Mouse (Mus musculus): ENCODE measurements around the gene Cox10. TPM values are rescaled to one million over a fixed set of nuclear protein-coding genes. Genes with fewer than 3 reads are reported as not detected.
A peak's percentile ranks its signal among the peaks of the same experiment; 100 is the strongest.

The Cox10 gene
- total RNA-seq, 2 experiments from 2014 or later: 1.7 to 2.7 TPM

GRCm38 (mm10) chr11:63968388-63969035 lies 110.8 kb downstream of the Cox10 start:
- no peak for ATAC-seq (replicated peaks; ENCODE audit: low FRiP score, poor library complexity, severe bottlenecking)

GRCm38 (mm10) chr11:63967641-63968387 lies 111.5 kb downstream of the Cox10 start:
- no peak for ATAC-seq (replicated peaks; ENCODE audit: low FRiP score, poor library complexity, severe bottlenecking)

GRCm38 (mm10) chr11:63965437-63965836 lies 113.8 kb downstream of the Cox10 start:
- ATAC-seq (replicated peaks; ENCODE audit: low FRiP score, poor library complexity, severe bottlenecking): no peak

- ATAC-seq (replicated peaks; ENCODE audit: low FRiP score, poor library complexity, severe bottlenecking): no peak
These were observed 122.1 kb downstream of the Cox10 start for GRCm38 (mm10) chr11:63957207-63957606.

- no peak for ATAC-seq (replicated peaks; ENCODE audit: low FRiP score, poor library complexity, severe bottlenecking)
These were observed 122.5 kb downstream of the Cox10 start for GRCm38 (mm10) chr11:63956748-63957147.

GRCm38 (mm10) chr11:63953887-63954286 lies 125.4 kb downstream of the Cox10 start:
- no peak for ATAC-seq (replicated peaks; ENCODE audit: low FRiP score, poor library complexity, severe bottlenecking)

GRCm38 (mm10) chr11:63952743-63953191 lies 126.5 kb downstream of the Cox10 start:
- no peak for ATAC-seq (replicated peaks; ENCODE audit: low FRiP score, poor library complexity, severe bottlenecking)

GRCm38 (mm10) chr11:63951831-63952631 lies 127.2 kb downstream of the Cox10 start:
- peak; percentile 67; the same call in 1 of the 2 replicates for ATAC-seq (replicated peaks; ENCODE audit: low FRiP score, poor library complexity, severe bottlenecking)

- ATAC-seq (replicated peaks; ENCODE audit: low FRiP score, poor library complexity, severe bottlenecking): no peak
These were observed 130.9 kb downstream of the Cox10 start for GRCm38 (mm10) chr11:63948371-63948770.

- no peak for ATAC-seq (replicated peaks; ENCODE audit: low FRiP score, poor library complexity, severe bottlenecking)
These were observed 132.2 kb downstream of the Cox10 start for GRCm38 (mm10) chr11:63947024-63947423.

GRCm38 (mm10) chr11:63943947-63944346 lies 135.3 kb downstream of the Cox10 start:
- no peak for ATAC-seq (replicated peaks; ENCODE audit: low FRiP score, poor library complexity, severe bottlenecking)

- no peak for ATAC-seq (replicated peaks; ENCODE audit: low FRiP score, poor library complexity, severe bottlenecking)
These were observed 135.9 kb downstream of the Cox10 start for GRCm38 (mm10) chr11:63943268-63943890.

- no peak for ATAC-seq (replicated peaks; ENCODE audit: low FRiP score, poor library complexity, severe bottlenecking)
These were observed 137.1 kb downstream of the Cox10 start for GRCm38 (mm10) chr11:63942177-63942576.

- no peak for ATAC-seq (replicated peaks; ENCODE audit: low FRiP score, poor library complexity, severe bottlenecking)
These were observed 142.6 kb downstream of the Cox10 start for GRCm38 (mm10) chr11:63936641-63937040.

GRCm38 (mm10) chr11:63926901-63927300 lies 152.4 kb downstream of the Cox10 start:
- ATAC-seq (replicated peaks; ENCODE audit: low FRiP score, poor library complexity, severe bottlenecking): no peak

- no peak for ATAC-seq (replicated peaks; ENCODE audit: low FRiP score, poor library complexity, severe bottlenecking)
These were observed 154.1 kb downstream of the Cox10 start for GRCm38 (mm10) chr11:63925161-63925582.

GRCm38 (mm10) chr11:63924286-63924930 lies 154.9 kb downstream of the Cox10 start:
- ATAC-seq (replicated peaks; ENCODE audit: low FRiP score, poor library complexity, severe bottlenecking): no peak

GRCm38 (mm10) chr11:63923386-63923785 lies 155.9 kb downstream of the Cox10 start:
- ATAC-seq (replicated peaks; ENCODE audit: low FRiP score, poor library complexity, severe bottlenecking): no peak

GRCm38 (mm10) chr11:63922091-63922621 lies 157.1 kb downstream of the Cox10 start, which contains the start of gene Hs3st3b1:
TSS of gene Hs3st3b1 (minus strand) at chr11:63922290.
- ATAC-seq (replicated peaks; ENCODE audit: low FRiP score, poor library complexity, severe bottlenecking): no peak
